Mouse (Mus musculus): ENCODE measurements at regions not wholly inside any gene's neighbourhood (a gene's known extent, or its start where the extent isn't known, plus 50 kb on each side); places are given as distances from the start of the nearest gene placed in this dataset.
"Not testable (repeated sequence)": the region's sequence is repeated elsewhere in the genome, so short reads cannot be mapped to it uniquely, and the experiment has no call there.

- DNase-seq (ENCODE audit: low spot score in 2 of 2): no peak
Measured at GRCm38 (mm10) chr9:33004536-33004935, 368.5 kb downstream of the Ets1 start.

- DNase-seq (ENCODE audit: low spot score in 2 of 2): no peak
Measured at GRCm38 (mm10) chr9:33007456-33008063, 371.5 kb downstream of the Ets1 start.

- DNase-seq (ENCODE audit: low spot score in 2 of 2): no peak
Measured at GRCm38 (mm10) chr9:33011241-33011640, 375.2 kb downstream of the Ets1 start.

GRCm38 (mm10) chr9:33035401-33035800 lies 399.4 kb downstream of the Ets1 start:
- DNase-seq (ENCODE audit: low spot score in 2 of 2): no peak

- no peak for DNase-seq (ENCODE audit: low spot score in 2 of 2)
Measured at GRCm38 (mm10) chr9:33039221-33039790, 403.3 kb downstream of the Ets1 start.

GRCm38 (mm10) chr9:33050789-33051188 lies 414.8 kb downstream of the Ets1 start:
- no peak for DNase-seq (ENCODE audit: low spot score in 2 of 2)

GRCm38 (mm10) chr9:33060636-33061264 lies 424.7 kb downstream of the Ets1 start:
- no peak for DNase-seq (ENCODE audit: low spot score in 2 of 2)

GRCm38 (mm10) chr9:33062476-33062875 lies 426.5 kb downstream of the Ets1 start:
- peak; percentile 25 to 39 for DNase-seq (ENCODE audit: low spot score in 2 of 2)

GRCm38 (mm10) chr9:33065331-33065730 lies 429.3 kb downstream of the Ets1 start:
- DNase-seq (ENCODE audit: low spot score in 2 of 2): no peak

GRCm38 (mm10) chr9:33067521-33067920 lies 431.5 kb downstream of the Ets1 start:
- no peak for DNase-seq (ENCODE audit: low spot score in 2 of 2)

GRCm38 (mm10) chr9:33070116-33070515 lies 434.1 kb downstream of the Ets1 start:
- DNase-seq (ENCODE audit: low spot score in 2 of 2): no peak

GRCm38 (mm10) chr9:33080271-33080670 lies 444.2 kb downstream of the Ets1 start:
- DNase-seq (ENCODE audit: low spot score in 2 of 2): no peak

GRCm38 (mm10) chr9:33080774-33081173 lies 444.8 kb downstream of the Ets1 start:
- DNase-seq (ENCODE audit: low spot score in 2 of 2): peak in 1 of 2 experiments; percentile 59

- no peak for DNase-seq (ENCODE audit: low spot score in 2 of 2)
Measured at GRCm38 (mm10) chr9:33089977-33090376, 454.0 kb downstream of the Ets1 start.

GRCm38 (mm10) chr9:33091664-33092063 lies 455.6 kb downstream of the Ets1 start:
- DNase-seq (ENCODE audit: low spot score in 2 of 2): no peak

- peak; percentile 70 to 84 for DNase-seq (ENCODE audit: low spot score in 2 of 2)
Measured at GRCm38 (mm10) chr9:33095654-33096053, 459.6 kb downstream of the Ets1 start.

GRCm38 (mm10) chr9:33101206-33101605 lies 465.2 kb downstream of the Ets1 start:
- DNase-seq (ENCODE audit: low spot score in 2 of 2): no peak

GRCm38 (mm10) chr9:33104623-33105074 lies 468.6 kb downstream of the Ets1 start:
- DNase-seq (ENCODE audit: low spot score in 2 of 2): no peak

GRCm38 (mm10) chr9:33123841-33124240 lies 487.8 kb downstream of the Ets1 start:
- no peak for DNase-seq (ENCODE audit: low spot score in 2 of 2)

- DNase-seq (ENCODE audit: low spot score in 2 of 2): no peak
Measured at GRCm38 (mm10) chr9:33152186-33152585, 516.2 kb downstream of the Ets1 start.

- peak in 1 of 2 experiments; percentile 4 for DNase-seq (ENCODE audit: low spot score in 2 of 2)
Measured at GRCm38 (mm10) chr9:33168159-33168558, 532.1 kb downstream of the Ets1 start.

- not testable (repeated sequence) for DNase-seq (ENCODE audit: low spot score in 2 of 2)
Measured at GRCm38 (mm10) chr9:33169093-33169492, 533.1 kb downstream of the Ets1 start.

- no peak for DNase-seq (ENCODE audit: low spot score in 2 of 2)
Measured at GRCm38 (mm10) chr9:33180066-33180465, 544.0 kb downstream of the Ets1 start.
